Mouse (Mus musculus) liver, embryonic 15.5 days (tissue): ENCODE data around the gene Gstm3. TPM values are rescaled to one million over a fixed set of nuclear protein-coding genes. Genes with fewer than 3 reads are reported as not detected.
"Not testable (repeated sequence)": the region's sequence is repeated elsewhere in the genome, so short reads cannot be mapped to it uniquely, and the experiment has no call there.

ENCODE experiments used
- ATAC-seq: fragments of 200-750 bp; cut with Nextera tagmentation; 2 replicates; pipeline ENCODE4 v1.8.0; 2017; ENCODE audit warnings: moderate number of reproducible peaks, mild to moderate bottlenecking, moderate library complexity; ENCODE audit not compliant: insufficient read depth
- H3K27ac ChIP-seq: fragments of 300-500 bp; sonication (generic); replicated peaks from 2 replicates; pipeline ENCODE4 v1.5.1; 2015; ENCODE audit warnings: mild to moderate bottlenecking, inconsistent platforms
- H3K27me3 ChIP-seq: fragments of 300-500 bp; sonication (generic); 2 replicates; pipeline ENCODE4 v1.6.1; 2015; ENCODE audit warnings: mild to moderate bottlenecking, inconsistent platforms
- H3K36me3 ChIP-seq: fragments of 300-500 bp; sonication (generic); replicated peaks from 2 replicates; pipeline ENCODE4 v1.6.1; 2015; ENCODE audit warnings: moderate library complexity, mild to moderate bottlenecking, inconsistent platforms
- H3K4me1 ChIP-seq: fragments of 300-500 bp; sonication (generic); replicated peaks from 2 replicates; pipeline ENCODE4 v1.6.1; 2015; ENCODE audit warnings: inconsistent platforms
- H3K4me2 ChIP-seq: fragments of 300-500 bp; sonication (generic); 2 replicates; pipeline ENCODE4 v1.6.1; 2015; ENCODE audit warnings: moderate library complexity, mild to moderate bottlenecking, inconsistent platforms
- H3K4me3 ChIP-seq: fragments of 300-500 bp; sonication (generic); replicated peaks from 2 replicates; pipeline ENCODE4 v1.5.1; 2015; ENCODE audit warnings: mild to moderate bottlenecking, inconsistent platforms
- H3K9ac ChIP-seq: fragments of 300-500 bp; sonication (generic); 2 replicates; pipeline ENCODE4 v1.6.1; 2015; ENCODE audit warnings: moderate library complexity, mild to moderate bottlenecking, inconsistent platforms
- H3K9me3 ChIP-seq: fragments of 300-500 bp; sonication (generic); replicated peaks from 2 replicates; pipeline ENCODE4 v1.6.1; 2016; ENCODE audit warnings: inconsistent platforms
- WGBS: fragments of 180-500 bp; shearing (Covaris S2); methylation state at CpG from one replicate; pipeline ENCODE4 v1.1.7; 2015; ENCODE audit warnings: mixed read lengths; ENCODE audit not compliant: insufficient replicate concordance; 5-methylcytosine and 5-hydroxymethylcytosine counted together
- polyA plus RNA-seq: library from polyadenylated mRNA; unstranded; fragments of >200 nt; fragmentation: Nextera tagmentation; extraction: Ambion mirVana; gene quantifications from 2 replicates; pipeline ENCODE4 v1.2.1, GENCODE M21; 2015

Gene Gstm3
- polyA plus RNA-seq, 1 experiment from 2014 or later, result 15.4 TPM

GRCm38 (mm10) chr3:107999491-107999890, 30.4 kb upstream of the Gstm3 start:
- Histone ChIP-seq H3K9me3 (no peaks in the 10 kb centered on the region), H3K27ac (no peak overlapping the region), H3K36me3 (no peaks in the 10 kb centered on the region), H3K4me3 (no peak overlapping the region), H3K27me3 (no peaks in the 10 kb centered on the region), H3K9ac (no peak overlapping the region), H3K4me1 (no peaks in the 10 kb centered on the region), H3K4me2 (no peak overlapping the region)
- WGBS, result 77% methylated on average over 3 of the region's 3 CpGs
- no peak for ATAC-seq

- no peak for ATAC-seq
- no peaks in the 10 kb centered on the region for H3K4me1 ChIP-seq
- no peak overlapping the region for H3K4me2 ChIP-seq
- H3K9ac ChIP-seq, result no peak overlapping the region
- H3K4me3 ChIP-seq, result no peak overlapping the region
- WGBS, result 59% methylated on average over 3 of the region's 3 CpGs
- H3K9me3 ChIP-seq, result no peaks in the 10 kb centered on the region
- no peak overlapping the region for H3K27ac ChIP-seq
- no peaks in the 10 kb centered on the region for H3K27me3 ChIP-seq
- H3K36me3 ChIP-seq, result no peaks in the 10 kb centered on the region
Measured at GRCm38 (mm10) chr3:107998591-107998990, 29.5 kb upstream of the Gstm3 start.

GRCm38 (mm10) chr3:107996576-107996975, 27.5 kb upstream of the Gstm3 start:
- Histone ChIP-seq H3K36me3 (no peaks in the 10 kb centered on the region), H3K27me3 (no peaks in the 10 kb centered on the region), H3K9ac (no peak overlapping the region), H3K4me3 (no peak overlapping the region), H3K27ac (no peak overlapping the region), H3K4me1 (no peaks in the 10 kb centered on the region), H3K4me2 (no peak overlapping the region), H3K9me3 (no peaks in the 10 kb centered on the region)
- no peak for ATAC-seq
- WGBS, result 65% methylated on average over 4 of the region's 4 CpGs

- not testable (repeated sequence) for H3K27me3 ChIP-seq, H3K27ac ChIP-seq, ATAC-seq, H3K4me1 ChIP-seq, H3K4me2 ChIP-seq, H3K9me3 ChIP-seq, H3K9ac ChIP-seq, H3K36me3 ChIP-seq, H3K4me3 ChIP-seq
- WGBS, result 76% methylated on average over 2 of the region's 2 CpGs
Measured at GRCm38 (mm10) chr3:107995974-107996373, 26.9 kb upstream of the Gstm3 start.

- no peaks in the 10 kb centered on the region for H3K27me3 ChIP-seq
- no peak within 1 kb of the TSS for H3K4me3 ChIP-seq
- no peak within 1 kb of the TSS for H3K4me2 ChIP-seq
- no peaks in the 10 kb centered on the region for H3K4me1 ChIP-seq
- no peaks in the 10 kb centered on the region for H3K9me3 ChIP-seq
- no peak within 1 kb of the TSS for H3K9ac ChIP-seq
- ATAC-seq, result no peak; the same call in 1 of the 2 replicates
- no peaks in the 10 kb centered on the region for H3K36me3 ChIP-seq
- 47% methylated on average over 8 of the region's 8 CpGs for WGBS
- no peak within 1 kb of the TSS for H3K27ac ChIP-seq
Measured at GRCm38 (mm10) chr3:107986041-107986562, 17.0 kb upstream of the Gstm3 start, which contains the start of gene Gstm2. Gstm2 (minus strand) TSS chr3:107986453.

GRCm38 (mm10) chr3:107985141-107985540, 16.1 kb upstream of the Gstm3 start:
- not testable (repeated sequence) for H3K4me3 ChIP-seq, H3K9ac ChIP-seq, ATAC-seq, H3K4me1 ChIP-seq, H3K27ac ChIP-seq, H3K9me3 ChIP-seq, H3K27me3 ChIP-seq, H3K36me3 ChIP-seq, H3K4me2 ChIP-seq
- 70% methylated on average over 2 of the region's 2 CpGs for WGBS

GRCm38 (mm10) chr3:107984471-107984870, 15.4 kb upstream of the Gstm3 start:
- Histone ChIP-seq H3K4me1 (peaks cover 5% of the 10 kb centered on the region), H3K9ac (no peak overlapping the region), H3K4me3 (no peak overlapping the region), H3K27ac (no peak overlapping the region), H3K36me3 (no peaks in the 10 kb centered on the region), H3K27me3 (no peaks in the 10 kb centered on the region), H3K9me3 (no peaks in the 10 kb centered on the region), H3K4me2 (no peak overlapping the region)
- ATAC-seq, result peak; percentile 40; the same call in 1 of the 2 replicates
- 43% methylated on average over 5 of the region's 5 CpGs for WGBS

- Histone ChIP-seq H3K4me2 (no peak overlapping the region), H3K27ac (no peak overlapping the region), H3K4me3 (no peak overlapping the region), H3K9ac (no peak overlapping the region), H3K9me3 (no peaks in the 10 kb centered on the region), H3K36me3 (no peaks in the 10 kb centered on the region), H3K4me1 (peaks cover 5% of the 10 kb centered on the region), H3K27me3 (no peaks in the 10 kb centered on the region)
- ATAC-seq, result no peak
- 32% methylated on average over 3 of the region's 3 CpGs for WGBS
Measured at GRCm38 (mm10) chr3:107983771-107984170, 14.7 kb upstream of the Gstm3 start.

GRCm38 (mm10) chr3:107982726-107983125, 13.6 kb upstream of the Gstm3 start:
- Histone ChIP-seq H3K27me3 (no peaks in the 10 kb centered on the region), H3K4me2 (no peak overlapping the region), H3K36me3 (no peaks in the 10 kb centered on the region), H3K9me3 (no peaks in the 10 kb centered on the region), H3K4me3 (no peak overlapping the region), H3K4me1 (peaks cover 5% of the 10 kb centered on the region), H3K27ac (no peak overlapping the region), H3K9ac (no peak overlapping the region)
- ATAC-seq, result no peak
- WGBS, result 51% methylated on average over 6 of the region's 6 CpGs

GRCm38 (mm10) chr3:107981261-107981660, 12.2 kb upstream of the Gstm3 start:
- H3K4me2 ChIP-seq, result no peak overlapping the region
- no peak overlapping the region for H3K4me3 ChIP-seq
- no peak overlapping the region for H3K9ac ChIP-seq
- H3K27me3 ChIP-seq, result no peaks in the 10 kb centered on the region
- no peak; the same call in 1 of the 2 replicates for ATAC-seq
- peaks cover 5% of the 10 kb centered on the region for H3K4me1 ChIP-seq
- H3K36me3 ChIP-seq, result no peaks in the 10 kb centered on the region
- H3K9me3 ChIP-seq, result no peaks in the 10 kb centered on the region
- no peak overlapping the region for H3K27ac ChIP-seq
- 53% methylated on average over 3 of the region's 3 CpGs for WGBS

- Histone ChIP-seq H3K27me3 (no peaks in the 10 kb centered on the region), H3K4me2 (no peak overlapping the region), H3K9me3 (no peaks in the 10 kb centered on the region), H3K36me3 (no peaks in the 10 kb centered on the region), H3K4me1 (peaks cover 8% of the 10 kb centered on the region), H3K9ac (no peak overlapping the region), H3K27ac (no peak overlapping the region), H3K4me3 (no peak overlapping the region)
- peak; percentile 25; the same call in 1 of the 2 replicates for ATAC-seq
- 41% methylated on average over 3 of the region's 3 CpGs for WGBS
Measured at GRCm38 (mm10) chr3:107977691-107978090, 8.6 kb upstream of the Gstm3 start.

- Histone ChIP-seq H3K27ac (no peak overlapping the region), H3K4me2 (no peak overlapping the region), H3K4me1 (peaks cover 5% of the 10 kb centered on the region; the same call in 1 of the 2 replicates), H3K4me3 (no peak overlapping the region), H3K9me3 (no peaks in the 10 kb centered on the region), H3K9ac (no peak overlapping the region), H3K27me3 (no peaks in the 10 kb centered on the region), H3K36me3 (no peaks in the 10 kb centered on the region)
- ATAC-seq, result no peak
- 77% methylated on average over 1 of the region's 1 CpGs for WGBS
Measured at GRCm38 (mm10) chr3:107974237-107974636, 5.2 kb upstream of the Gstm3 start.
